Mouse (Mus musculus) spleen, adult 2 months (tissue): ENCODE measurements at regions not wholly inside any gene's neighbourhood (a gene's known extent, or its start where the extent isn't known, plus 50 kb on each side); places are given as distances from the start of the nearest gene placed in this dataset.

ENCODE experiments used
- DNase-seq, 2 experiments: peaks; one replicate each; pipeline versions ENCODE4 v3.0.0 to v3.0.0-alpha.2; 2012 to 2021; ENCODE audit warnings: low spot score in 2 of 2, low read depth in 1 of 2
- H3K27ac ChIP-seq: fragments of 200-500 bp; 2 replicates; pipeline ENCODE4 v1.5.1; 2012; ENCODE audit warnings: low read length, inconsistent platforms; ENCODE audit not compliant: insufficient read depth
- H3K27me3 ChIP-seq: fragments of 200-500 bp; 2 replicates; pipeline ENCODE4 v1.6.1; 2012; ENCODE audit warnings: mild to moderate bottlenecking, moderate library complexity, low read length, inconsistent platforms; ENCODE audit not compliant: control insufficient read depth, insufficient read depth
- H3K36me3 ChIP-seq: fragments of 200-500 bp; 2 replicates; pipeline ENCODE4 v1.6.1; 2012; ENCODE audit warnings: mild to moderate bottlenecking, low read length, inconsistent platforms; ENCODE audit not compliant: control insufficient read depth, insufficient read depth
- H3K4me1 ChIP-seq: fragments of 200-500 bp; 2 replicates; pipeline ENCODE4 v1.6.1; 2011; ENCODE audit warnings: inconsistent platforms; ENCODE audit not compliant: control insufficient read depth, insufficient read depth, insufficient read length
- H3K4me3 ChIP-seq: fragments of 200-500 bp; 2 replicates; pipeline ENCODE4 v1.5.1; 2011; ENCODE audit warnings: mild to moderate bottlenecking, inconsistent platforms; ENCODE audit not compliant: insufficient read depth, insufficient read length; ENCODE audit errors: extremely low read depth
- CTCF ChIP-seq: fragments of 200-500 bp; IDR thresholded peaks from 2 replicates; pipeline ENCODE4 v1.5.1; 2011; ENCODE audit warnings: mild to moderate bottlenecking, inconsistent platforms; ENCODE audit not compliant: insufficient read depth, insufficient read length, insufficient replicate concordance; ENCODE audit errors: extremely low read depth
- POLR2A ChIP-seq: fragments of 200-500 bp; IDR thresholded peaks from 2 replicates; pipeline ENCODE4 v1.6.1; 2011; ENCODE audit warnings: low read depth, low read length, inconsistent platforms
- WGBS: fragments of 180-500 bp; shearing (Covaris S2); methylation state at CpG from one replicate; pipeline ENCODE4 v1.1.7; 2018; 5-methylcytosine and 5-hydroxymethylcytosine counted together

- H3K4me3 ChIP-seq = no peak overlapping the region
- no peaks in the 10 kb centered on the region for H3K4me1 ChIP-seq
- H3K36me3 ChIP-seq = no peaks in the 10 kb centered on the region
- DNase-seq = no peak
- 73% methylated on average over 8 of the region's 8 CpGs for WGBS
- no peak for TF ChIP-seq POLR2A
- no peak for TF ChIP-seq CTCF
- no peaks in the 10 kb centered on the region for H3K27me3 ChIP-seq
- H3K27ac ChIP-seq = no peak overlapping the region
Measured at GRCm38 (mm10) chr7:117174811-117175422, 205.9 kb upstream of the Xylt1 start.

DNA sequence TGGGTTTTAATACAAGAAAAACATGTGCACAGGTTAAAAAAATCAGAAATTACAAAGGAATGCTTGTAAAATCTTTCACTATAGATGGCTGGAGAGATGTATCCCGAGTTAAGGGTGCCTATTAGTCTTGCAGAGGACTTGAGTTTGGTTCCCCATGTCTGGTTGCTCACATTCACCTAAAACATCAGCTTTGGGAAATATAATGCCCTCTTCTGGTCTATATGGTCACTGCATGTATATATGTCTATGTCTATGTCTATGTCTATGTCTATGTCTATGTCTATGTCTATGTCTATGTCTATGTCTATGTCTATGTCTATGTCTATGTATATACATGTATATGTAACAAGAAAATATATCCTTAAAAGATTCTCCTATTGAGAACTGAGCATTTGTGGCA, 196.8 kb upstream of the Xylt1 start:
- Histone ChIP-seq H3K4me3 (no peak overlapping the region), H3K27ac (no peak overlapping the region), H3K36me3 (no peaks in the 10 kb centered on the region), H3K27me3 (no peaks in the 10 kb centered on the region), H3K4me1 (no peaks in the 10 kb centered on the region)
- TF ChIP-seq POLR2A = no peak
- no peak for TF ChIP-seq CTCF
- DNase-seq = no peak
- WGBS = 62% methylated on average over 1 of the region's 1 CpGs

DNA sequence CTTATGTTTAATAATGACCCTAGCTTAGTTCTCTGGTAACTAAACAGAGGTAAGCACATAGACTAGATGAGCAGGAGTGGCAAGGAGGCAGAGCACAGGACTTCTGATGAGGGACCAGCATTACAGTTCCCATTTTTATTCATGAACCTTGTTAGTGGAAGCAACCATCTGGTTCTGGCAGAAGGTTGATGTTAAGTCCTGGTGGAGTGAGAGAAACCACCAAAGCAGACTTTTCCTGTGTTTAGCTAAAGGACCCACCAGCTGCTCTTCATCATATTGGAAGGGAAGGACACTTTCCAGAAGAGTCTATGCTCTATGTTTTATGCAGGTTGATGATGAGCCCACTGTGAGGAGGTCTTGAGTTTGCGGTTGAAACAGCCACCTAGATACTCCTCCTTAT, 194.9 kb upstream of the Xylt1 start:
- Histone ChIP-seq H3K4me3 (no peak overlapping the region), H3K36me3 (no peaks in the 10 kb centered on the region), H3K27ac (no peak overlapping the region), H3K4me1 (no peaks in the 10 kb centered on the region), H3K27me3 (no peaks in the 10 kb centered on the region)
- TF ChIP-seq POLR2A (no peak), CTCF (no peak)
- DNase-seq = no peak
- 93% methylated on average over 1 of the region's 1 CpGs for WGBS

DNA sequence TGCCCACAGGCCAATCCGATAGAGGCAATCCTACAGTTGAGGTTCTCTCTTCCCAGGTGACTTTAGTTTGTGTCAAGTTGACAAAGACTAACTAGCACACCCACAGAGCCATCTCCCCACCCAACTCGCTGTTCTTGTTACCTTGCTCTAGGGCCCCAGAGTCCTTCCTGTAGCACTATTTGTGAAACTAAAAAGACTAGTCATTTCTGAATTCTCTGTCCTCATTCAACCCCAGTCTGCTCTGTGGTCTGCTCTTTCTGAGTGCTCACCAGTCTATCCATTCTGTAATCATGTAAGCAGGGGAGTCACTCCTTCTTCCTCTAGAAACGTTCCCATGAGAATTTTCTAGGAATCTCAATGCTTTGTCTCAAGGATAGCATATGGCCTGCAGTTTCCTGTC, 184.2 kb upstream of the Xylt1 start:
- Histone ChIP-seq H3K4me1 (no peaks in the 10 kb centered on the region), H3K27ac (no peak overlapping the region), H3K36me3 (no peaks in the 10 kb centered on the region), H3K27me3 (no peaks in the 10 kb centered on the region), H3K4me3 (no peak overlapping the region)
- WGBS = 55% methylated on average over 3 of the region's 3 CpGs
- TF ChIP-seq POLR2A (no peak), CTCF (no peak)
- DNase-seq = no peak

GRCm38 (mm10) chr7:117226294-117226693, 154.5 kb upstream of the Xylt1 start:
- DNase-seq = no peak
- no peak for TF ChIP-seq CTCF
- no peaks in the 10 kb centered on the region for H3K4me1 ChIP-seq
- no peak overlapping the region for H3K4me3 ChIP-seq
- no peaks in the 10 kb centered on the region for H3K27me3 ChIP-seq
- H3K36me3 ChIP-seq = no peaks in the 10 kb centered on the region
- H3K27ac ChIP-seq = no peak overlapping the region

GRCm38 (mm10) chr7:117229619-117230018, 151.2 kb upstream of the Xylt1 start:
- 84% methylated on average over 5 of the region's 5 CpGs for WGBS
- no peaks in the 10 kb centered on the region for H3K36me3 ChIP-seq
- TF ChIP-seq CTCF (no peak), POLR2A (no peak)
- H3K4me3 ChIP-seq = no peak overlapping the region
- DNase-seq = no peak
- H3K27ac ChIP-seq = no peak overlapping the region
- H3K4me1 ChIP-seq = no peaks in the 10 kb centered on the region
- H3K27me3 ChIP-seq = no peaks in the 10 kb centered on the region

- Histone ChIP-seq H3K4me1 (no peaks in the 10 kb centered on the region), H3K4me3 (no peak overlapping the region), H3K36me3 (no peaks in the 10 kb centered on the region), H3K27ac (no peak overlapping the region), H3K27me3 (no peaks in the 10 kb centered on the region)
- DNase-seq = no peak
- TF ChIP-seq POLR2A (no peak), CTCF (no peak)
- 89% methylated on average over 9 of the region's 9 CpGs for WGBS
Measured at GRCm38 (mm10) chr7:117256819-117257218, 124.0 kb upstream of the Xylt1 start.

- no peak for DNase-seq
- Histone ChIP-seq H3K4me1 (no peaks in the 10 kb centered on the region), H3K4me3 (no peak overlapping the region), H3K27me3 (no peaks in the 10 kb centered on the region), H3K36me3 (no peaks in the 10 kb centered on the region), H3K27ac (no peak overlapping the region)
- WGBS = 74% methylated on average over 5 of the region's 5 CpGs
- TF ChIP-seq CTCF (no peak), POLR2A (no peak)
Measured at GRCm38 (mm10) chr7:117258557-117258956, 122.2 kb upstream of the Xylt1 start.
